Mouse (Mus musculus): ENCODE data around the gene Spint2.

DNA sequence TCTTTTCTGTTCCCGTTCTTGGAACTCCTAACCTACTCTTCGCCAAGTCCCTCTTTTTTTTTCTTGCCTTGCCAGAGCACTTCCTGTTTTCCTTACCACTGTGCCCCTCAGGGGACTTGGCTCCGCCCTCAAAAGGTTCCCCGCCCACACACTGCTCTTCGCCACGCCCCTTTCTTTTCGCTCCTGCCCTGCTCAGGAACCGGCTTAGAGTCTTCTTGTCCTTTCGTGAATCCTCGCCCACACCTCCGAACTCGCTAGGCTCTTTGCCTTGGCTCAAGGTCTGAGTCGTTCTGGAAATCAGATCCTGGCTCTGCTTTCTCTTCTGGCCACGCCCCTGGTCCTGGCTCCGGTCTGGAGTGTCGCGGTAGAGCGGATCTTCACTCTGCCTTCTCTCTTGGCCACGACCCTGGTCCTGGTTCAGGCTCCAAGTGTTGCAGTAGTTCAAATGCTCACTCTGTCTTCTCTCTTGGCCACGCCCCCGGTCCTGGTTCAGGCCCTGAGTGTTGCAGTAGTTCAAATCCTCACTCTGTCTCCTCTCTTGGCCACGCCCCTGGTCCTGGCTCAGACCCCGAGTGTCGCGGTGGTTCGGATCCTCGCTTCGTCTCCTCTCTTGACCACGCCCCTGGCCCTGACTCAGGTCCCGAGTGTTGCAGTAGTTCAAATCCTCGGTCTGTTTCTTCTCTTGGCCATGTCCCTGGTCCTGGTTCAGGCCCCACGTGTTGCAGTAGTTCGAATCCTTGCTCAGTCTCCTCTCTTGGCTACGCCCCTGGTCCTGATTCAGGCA, 70.1 kb downstream of the Spint2 start:
- TF ChIP-seq POLR2A (IDR thresholded peaks at IDR 0.05; ENCODE audit: insufficient read depth, low read length) (no peak), CTCF (IDR thresholded peaks at IDR 0.05; ENCODE audit: low read depth, low read length) (no peak)

Data from ES-Bruce4 (cell line).